ENCODE assay signal across 8 mouse cellular contexts in genomic region chr13:67172991-67173722, GRCm38 (mm10). TPM values are rescaled to one million over a fixed set of nuclear protein-coding genes. Genes with fewer than 3 reads are reported as not detected.
DNase-seq lines count a peak whose midpoint lies in the region; ATAC-seq lines count a peak whose summit lies in the region.
"Not testable (repeated sequence)": the region's sequence is repeated elsewhere in the genome, so short reads cannot be mapped to it uniquely, and the experiment has no call there.

Gene Rsl1 (plus strand): TSS chr13:67173182.

- peak within 1 kb of the TSS; percentile 51; the same call in 1 of the 2 replicates for H3K27ac ChIP-seq in intestine, embryonic 14.5 days (ENCODE audit: low read depth)

- peak; percentile 98 for ATAC-seq in intestine, embryonic 14.5 days (replicated peaks; ENCODE audit: low FRiP score, low TSS enrichment, low read depth)
- ATAC-seq in megakaryocyte progenitor cell, adult 5-6 weeks (replicated peaks; ENCODE audit: poor library complexity): peak; percentile 96

- H3K9me3 ChIP-seq in intestine, embryonic 14.5 days (ENCODE audit: control insufficient read depth, low read length): not testable (repeated sequence)

- H3K36me3 ChIP-seq in intestine, embryonic 14.5 days (ENCODE audit: control insufficient read depth, insufficient read depth, low read length): peaks cover 12% of the 10 kb centered on the region

- peak within 1 kb of the TSS; percentile 67 for H3K4me3 ChIP-seq in intestine, embryonic 14.5 days (ENCODE audit: low read depth, low read length)

- peak within 1 kb of the TSS; percentile 67 for H3K4me2 ChIP-seq in intestine, embryonic 14.5 days (ENCODE audit: low read length)

- intact Hi-C loops in left cerebral cortex, postnatal 10 days (cut with DNase I): loop anchor here (2.0 kb wide), 1 partner anchor 44 kb away; no protein-coding TSS in a partner anchor

- peak within 1 kb of the TSS; percentile 42 for H3K9ac ChIP-seq in intestine, embryonic 14.5 days (ENCODE audit: low read length)

- not testable (repeated sequence) for H3K4me1 ChIP-seq in intestine, embryonic 14.5 days (replicated peaks; ENCODE audit: control insufficient read depth, insufficient read depth, low read length)

- WGBS in intestine, embryonic 14.5 days: 2% methylated on average over 17 of the region's 17 CpGs

- H3K27me3 ChIP-seq in intestine, embryonic 14.5 days (replicated peaks; ENCODE audit: control insufficient read depth, insufficient read depth, low read length): not testable (repeated sequence)

- DNase-seq in adrenal gland, adult (ENCODE audit: inconsistent age in 2 of 2, low spot score in 1 of 2): peak; percentile 83 to 96
- peak; percentile 72 for DNase-seq in embryo, embryonic 11 days
- DNase-seq in gastrocnemius, postnatal 25 days: peak; percentile 67
- peak; percentile 89 for DNase-seq in intestine, embryonic 14.5 days (ENCODE audit: low spot score)
- DNase-seq in left cerebral cortex, postnatal 10 days (ENCODE audit: extremely low spot score in 1 of 2, low spot score in 2 of 2): peak; percentile 59 to 68
- peak; percentile 82 to 84 for DNase-seq in right cerebral cortex, postnatal 10 days (ENCODE audit: low spot score in 2 of 2)
- peak; percentile 75 for DNase-seq in urinary bladder, postnatal 14 days (ENCODE audit: low spot score)

RNA-seq across cellular contexts. Expression of gene Rsl1, which starts in this region (rescaled TPM):
- 1 to 10 TPM; 1.8 to 1.9 TPM for total RNA-seq in gastrocnemius, postnatal 25 days (2021)
- polyA plus RNA-seq in intestine, embryonic 14.5 days (2014; fragmentation: Nextera tagmentation; extraction: Ambion mirVana): 5.3 and 5.6 TPM in 2 replicates
- total RNA-seq in left cerebral cortex, postnatal 10 days (2021): 1 to 10 TPM; 4.8 to 7.8 TPM
- total RNA-seq in megakaryocyte progenitor cell, adult 5-6 weeks (2015): 6.4 and 8.3 TPM in 2 replicates
- 4.9 and 7.2 TPM in 2 replicates for total RNA-seq in megakaryocyte progenitor cell, adult 5-6 weeks (2017)

Comparison
In these comparisons a context has a peak if more than half of its experiments do, and no peak if none do; other contexts are left out.
1. Peak in every context shown above with its lines: DNase-seq, ATAC-seq, H3K4me3 ChIP-seq and H3K27ac ChIP-seq.